Mouse (Mus musculus) urinary bladder, postnatal 10 days (tissue): ENCODE measurements around the gene Myo1b.

Experiments used
- DNase-seq: peaks from one replicate; pipeline ENCODE4 v3.0.0; 2022; ENCODE audit warnings: low spot score

Myo1b gene

DNA sequence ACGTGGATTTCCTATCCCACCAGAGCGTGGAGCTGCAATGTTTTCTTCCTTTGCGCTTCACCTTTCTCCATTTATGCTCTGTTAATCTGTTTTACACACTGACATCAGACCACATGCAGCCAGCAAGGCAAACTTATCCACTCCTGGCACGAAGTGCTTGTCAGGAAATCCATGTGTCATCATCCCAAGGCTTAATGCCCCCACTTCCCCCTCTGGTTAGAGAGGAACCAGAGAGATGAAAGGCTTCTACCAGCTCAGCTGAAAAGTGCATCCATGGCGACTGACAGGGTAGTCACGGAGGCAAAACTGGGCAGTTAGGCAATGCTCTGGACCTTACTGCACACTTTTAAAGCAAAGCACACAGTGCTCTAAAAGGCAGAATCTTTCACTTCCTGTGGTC, 126.6 kb downstream of the Myo1b start:
- DNase-seq, result no peak

DNA sequence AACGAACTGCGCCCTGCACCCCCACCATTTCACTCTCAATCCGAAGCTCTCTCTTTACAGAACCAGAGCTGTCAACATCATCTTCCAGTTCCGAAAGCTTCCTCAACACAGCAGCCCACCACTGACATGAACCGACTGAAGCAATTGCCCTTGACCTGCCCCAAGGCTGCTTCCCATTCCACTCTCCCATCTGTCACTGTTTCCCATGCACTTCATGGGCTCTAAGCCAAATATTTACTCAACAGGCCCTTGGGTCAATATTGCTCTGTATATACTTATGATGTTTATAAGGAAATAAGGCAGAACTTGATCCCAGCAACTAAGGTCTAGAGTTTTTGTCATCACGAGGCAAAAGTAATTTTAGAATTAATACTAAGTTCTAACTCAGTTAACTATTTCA, 133.8 kb downstream of the Myo1b start:
- DNase-seq, result no peak

DNA sequence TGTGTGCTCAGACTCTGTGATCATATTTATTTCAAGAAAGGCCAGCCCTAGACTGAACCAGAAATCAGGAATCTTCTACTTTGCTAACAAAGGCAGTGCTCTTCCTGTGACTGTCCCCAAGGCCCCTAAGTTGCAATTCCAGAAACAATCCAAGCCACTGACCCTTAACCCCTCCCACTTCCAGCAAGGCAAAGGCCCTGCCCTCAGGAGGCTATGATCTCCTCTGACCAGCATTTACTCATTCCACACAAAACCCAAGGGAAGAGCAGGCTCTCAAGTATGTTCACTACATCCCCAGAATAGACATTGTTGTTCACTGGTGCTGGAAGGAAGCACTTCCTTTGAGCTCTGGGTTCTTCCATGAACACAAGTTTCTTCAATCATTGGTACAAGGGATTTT, 135.5 kb downstream of the Myo1b start:
- DNase-seq, result no peak

DNA sequence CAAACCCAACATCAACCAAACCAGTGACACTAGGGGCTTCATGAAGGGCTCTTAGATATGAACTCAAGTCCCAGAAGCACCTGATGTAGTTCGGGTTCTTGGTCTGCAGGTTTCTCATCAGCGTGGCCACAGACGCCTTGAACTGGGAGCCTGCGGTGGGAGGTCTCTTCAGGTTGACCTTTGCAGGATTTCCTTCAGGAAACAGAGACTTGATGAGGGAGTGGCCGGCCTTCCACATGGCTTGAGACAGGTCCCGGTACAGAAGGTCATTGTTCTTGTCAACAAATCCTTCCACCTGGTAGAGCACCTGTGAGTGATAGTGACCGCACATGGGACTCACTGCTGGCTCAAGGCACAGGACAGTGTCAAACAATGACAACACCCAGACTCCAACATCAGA, 137.6 kb downstream of the Myo1b start:
- DNase-seq, result no peak

DNA sequence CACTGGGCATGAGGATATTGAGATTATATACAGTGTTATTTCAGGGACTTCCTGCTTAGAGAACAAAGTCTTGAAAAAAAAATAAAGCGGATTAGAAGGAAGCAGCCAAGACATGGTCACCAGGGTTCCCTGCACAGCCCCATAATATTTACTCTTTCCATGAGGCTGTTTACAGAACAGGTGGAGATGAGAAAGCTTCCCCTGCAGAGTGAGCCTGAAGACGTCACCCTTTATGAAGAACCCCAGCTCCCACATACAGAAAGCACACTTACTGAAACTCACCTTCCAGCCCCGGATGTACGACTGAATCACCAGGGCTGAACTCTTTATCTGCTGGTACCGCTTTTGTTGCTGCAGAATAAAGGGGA, 145.4 kb downstream of the Myo1b start:
- no peak for DNase-seq

DNA sequence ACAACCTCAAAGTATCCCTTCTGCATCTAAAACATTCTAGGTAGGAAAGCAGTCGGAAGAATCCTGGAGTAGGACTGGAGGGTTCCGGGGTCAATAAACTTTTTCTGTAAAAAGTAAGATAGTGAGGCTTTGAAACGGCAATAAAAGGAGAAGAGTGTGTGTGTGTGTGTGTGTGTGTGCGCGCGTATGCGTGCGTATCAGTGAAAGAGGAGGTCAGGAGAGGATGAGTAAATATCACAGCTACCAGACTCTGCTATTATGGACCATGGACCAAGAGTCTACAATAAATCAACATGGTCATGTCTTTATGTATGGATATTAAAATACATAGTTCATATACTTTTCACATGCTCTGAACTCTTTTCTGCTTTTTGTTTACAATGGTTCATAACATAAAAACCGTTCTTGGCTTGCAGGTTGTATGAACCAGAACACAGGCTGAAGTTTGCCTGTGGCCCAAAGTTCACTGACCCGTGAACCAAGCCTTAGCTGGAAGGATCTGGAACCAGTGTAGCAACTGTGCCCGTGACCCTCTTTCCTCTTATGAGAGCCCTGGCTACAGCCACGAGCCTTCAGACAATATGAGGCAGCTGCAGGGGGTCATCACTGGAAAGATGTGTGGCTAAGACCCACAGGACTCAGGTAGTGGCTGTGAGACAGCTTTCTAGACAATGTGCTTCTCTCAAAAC, 145.9 kb downstream of the Myo1b start:
- DNase-seq, result no peak

DNA sequence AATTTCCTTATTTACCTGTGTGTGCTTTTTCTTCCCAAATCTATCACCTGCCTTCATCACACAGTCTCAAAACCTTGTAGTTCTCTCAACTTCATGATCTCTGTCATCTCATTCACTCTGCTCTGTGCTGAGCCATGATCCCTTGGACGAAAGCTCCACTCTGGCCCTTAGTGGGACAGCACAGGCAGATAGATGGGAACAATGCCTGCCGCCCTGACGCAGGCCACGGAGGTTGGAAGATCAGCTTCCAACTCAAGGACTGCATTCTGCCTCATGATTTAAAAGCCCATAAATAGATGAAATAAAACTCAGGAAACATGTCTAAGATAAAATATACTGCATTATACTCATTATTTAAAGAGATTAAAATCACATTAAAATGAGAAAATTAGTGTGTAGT, 149.6 kb downstream of the Myo1b start:
- DNase-seq, result no peak

DNA sequence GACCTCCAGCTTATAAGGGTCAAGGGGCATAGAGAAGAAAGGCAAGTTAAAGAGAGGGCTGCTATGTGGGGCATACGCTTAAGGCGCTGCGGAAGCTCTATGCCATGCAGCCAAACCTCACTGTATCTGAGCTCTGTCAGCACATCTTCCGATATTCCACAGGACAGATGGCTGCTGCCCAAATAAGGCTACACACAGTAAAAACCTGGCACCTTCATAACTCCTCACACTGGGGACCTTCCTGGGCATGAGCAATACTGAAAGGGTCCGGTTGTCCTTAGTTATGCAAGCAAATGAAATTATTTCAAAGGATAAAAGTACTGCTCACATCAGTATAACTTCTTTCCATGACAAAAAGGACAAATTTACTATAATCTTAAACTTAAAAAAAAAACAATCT, 150.7 kb downstream of the Myo1b start:
- DNase-seq, result no peak

DNA sequence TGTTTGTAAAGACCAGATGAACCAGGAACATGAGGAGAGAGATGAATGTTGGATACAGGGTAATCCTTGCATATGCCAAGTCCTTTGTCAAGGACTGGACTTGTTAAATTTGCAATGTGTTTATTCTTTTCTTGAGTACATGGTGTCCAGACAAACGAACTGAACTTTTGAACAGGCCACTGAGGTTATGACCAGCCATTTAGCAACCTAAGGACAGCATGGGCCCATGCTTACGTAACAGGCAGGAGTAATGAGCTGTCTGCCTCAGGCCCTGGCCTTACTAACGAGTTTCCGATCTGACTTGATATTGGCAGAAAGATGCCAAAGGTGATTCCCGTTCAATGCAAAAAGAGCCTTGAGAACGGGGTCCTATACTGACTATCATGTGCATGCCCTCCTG, 156.2 kb downstream of the Myo1b start:
- no peak for DNase-seq

DNA sequence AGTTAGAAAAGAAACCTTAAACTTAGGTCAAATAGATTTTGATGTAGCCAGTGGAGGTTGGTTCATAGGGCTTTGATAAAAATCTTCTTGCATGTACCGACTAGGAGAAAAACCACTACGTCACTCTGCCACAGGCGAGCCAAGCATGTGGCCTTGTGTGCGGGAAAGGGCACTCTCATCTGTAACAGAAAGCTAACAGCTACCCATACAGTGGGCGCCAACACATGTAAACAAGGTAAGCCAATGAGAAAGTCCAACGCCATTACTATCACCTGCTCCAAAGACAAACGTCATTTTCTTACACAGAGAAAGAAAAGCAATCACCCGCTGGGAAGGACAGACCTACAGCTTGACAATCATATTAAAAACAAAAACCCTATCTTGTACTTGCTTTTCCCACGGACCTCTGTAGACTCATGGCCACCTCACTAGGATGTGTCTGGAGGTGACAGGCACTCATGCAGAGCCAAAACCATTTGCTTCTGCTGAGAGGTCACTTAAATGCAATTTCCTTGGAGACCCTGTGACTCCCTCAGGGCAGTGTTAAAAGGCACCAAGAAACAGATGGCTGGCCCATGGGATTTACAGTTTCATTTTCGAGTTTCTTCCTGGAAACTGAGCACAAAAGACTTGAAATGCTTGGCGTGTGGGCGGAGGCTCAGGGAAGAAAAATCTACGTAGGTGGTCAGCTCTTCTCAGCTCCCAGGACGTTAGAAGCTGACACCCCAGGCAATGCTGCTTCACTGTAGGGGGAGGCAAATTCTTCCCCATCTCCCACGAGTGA, 157.4 kb downstream of the Myo1b start:
- DNase-seq, result no peak

DNA sequence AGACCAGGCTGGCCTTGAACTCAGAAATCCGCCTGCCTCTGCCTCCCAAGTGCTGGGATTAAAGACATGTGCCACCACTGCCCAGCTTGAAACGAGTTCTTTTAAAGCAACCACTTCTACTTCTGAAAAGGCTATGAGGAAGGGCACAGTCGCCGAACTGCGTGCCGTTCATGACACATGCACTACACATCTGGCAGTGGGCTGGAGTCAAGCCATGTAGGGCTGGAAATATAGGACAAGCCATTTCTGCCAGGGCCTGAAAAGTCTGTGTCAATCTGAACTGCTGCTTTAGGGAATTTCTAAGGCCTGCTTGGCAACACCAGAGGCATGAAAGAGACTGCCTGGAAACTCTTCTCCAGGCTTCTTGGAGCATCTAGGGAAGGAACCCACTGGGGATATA, 162.2 kb downstream of the Myo1b start:
- DNase-seq, result no peak

DNA sequence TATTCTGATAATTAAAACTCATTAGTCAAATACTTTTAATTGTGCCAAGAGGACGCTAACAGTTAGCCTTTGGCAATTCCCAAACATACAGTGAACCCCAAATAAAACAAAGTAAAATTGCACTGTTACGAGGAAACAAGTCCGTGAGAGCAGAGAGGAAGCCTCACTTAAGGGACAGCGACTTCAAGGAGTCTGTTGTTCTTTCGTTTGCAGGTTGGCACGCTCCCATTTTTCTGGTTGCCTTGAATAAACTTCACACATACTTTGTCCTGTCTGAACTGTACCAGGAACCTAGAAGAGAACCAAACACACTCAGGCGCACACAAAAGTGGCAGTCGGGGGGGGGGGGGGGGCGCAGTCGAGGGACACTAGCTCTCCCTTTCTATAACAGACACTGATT, 164.9 kb downstream of the Myo1b start:
- no peak for DNase-seq

DNA sequence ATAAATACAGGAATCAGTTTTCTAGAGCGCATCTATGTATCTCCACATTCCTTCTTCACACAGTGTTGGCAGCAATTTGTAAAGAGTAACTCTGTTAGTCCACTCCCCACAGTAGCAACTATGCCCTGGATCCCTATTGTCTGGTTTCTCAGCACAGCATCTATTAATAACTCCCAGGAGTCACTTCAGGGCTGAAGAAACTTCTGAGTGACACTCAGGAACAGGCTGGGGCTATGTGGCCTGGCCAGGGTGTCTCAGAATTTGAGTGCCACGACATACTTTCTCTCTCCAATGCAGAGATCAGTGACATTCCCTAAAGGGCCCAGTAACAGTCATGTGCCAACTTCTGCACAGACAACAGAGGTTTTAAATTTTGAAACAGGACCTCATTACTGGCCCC, 167.6 kb downstream of the Myo1b start:
- DNase-seq, result no peak

DNA sequence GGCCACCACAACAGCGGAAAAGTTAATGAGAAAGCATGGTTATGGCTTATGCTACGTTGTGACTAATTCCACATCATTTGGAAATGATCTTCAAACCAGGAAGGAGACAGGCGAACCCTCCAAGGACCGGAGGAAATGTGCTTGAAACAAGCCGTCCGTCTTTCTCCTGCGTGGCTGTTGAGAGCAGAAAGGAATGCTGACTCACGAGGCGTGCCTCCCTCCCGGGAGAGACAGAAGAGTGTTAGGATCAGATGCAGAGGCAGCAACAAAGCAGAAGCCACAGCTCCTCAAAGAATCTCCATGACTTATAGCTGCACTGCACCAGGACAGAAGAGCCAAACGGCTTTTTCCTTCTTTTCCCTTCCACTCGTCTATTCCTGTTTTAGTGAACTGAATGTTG, 168.4 kb downstream of the Myo1b start:
- no peak for DNase-seq

DNA sequence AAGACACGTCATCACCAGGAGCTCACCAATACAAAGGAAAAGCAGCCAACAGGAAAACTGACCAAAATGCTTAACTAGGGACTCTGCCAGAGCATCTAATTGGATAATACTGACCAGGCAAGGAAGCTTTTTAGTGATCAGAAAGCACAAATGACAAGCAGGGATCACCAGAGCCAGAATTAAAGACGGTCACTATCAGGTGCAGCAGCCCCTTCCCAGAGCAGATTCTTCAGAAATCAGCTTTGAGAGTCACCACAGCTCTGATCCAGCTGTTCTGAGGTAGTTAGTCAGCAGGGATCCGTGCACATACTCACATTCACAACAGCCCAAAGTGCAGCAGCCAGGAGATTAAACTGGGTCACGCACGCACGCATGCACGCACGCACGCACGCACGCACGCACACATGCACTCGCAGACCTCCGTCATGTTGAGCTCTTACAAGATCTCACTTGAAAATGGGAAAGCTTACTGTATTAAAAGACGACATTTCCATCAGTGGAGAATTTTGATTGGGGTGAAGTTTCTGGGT, 169.1 kb downstream of the Myo1b start:
- no peak for DNase-seq

DNA sequence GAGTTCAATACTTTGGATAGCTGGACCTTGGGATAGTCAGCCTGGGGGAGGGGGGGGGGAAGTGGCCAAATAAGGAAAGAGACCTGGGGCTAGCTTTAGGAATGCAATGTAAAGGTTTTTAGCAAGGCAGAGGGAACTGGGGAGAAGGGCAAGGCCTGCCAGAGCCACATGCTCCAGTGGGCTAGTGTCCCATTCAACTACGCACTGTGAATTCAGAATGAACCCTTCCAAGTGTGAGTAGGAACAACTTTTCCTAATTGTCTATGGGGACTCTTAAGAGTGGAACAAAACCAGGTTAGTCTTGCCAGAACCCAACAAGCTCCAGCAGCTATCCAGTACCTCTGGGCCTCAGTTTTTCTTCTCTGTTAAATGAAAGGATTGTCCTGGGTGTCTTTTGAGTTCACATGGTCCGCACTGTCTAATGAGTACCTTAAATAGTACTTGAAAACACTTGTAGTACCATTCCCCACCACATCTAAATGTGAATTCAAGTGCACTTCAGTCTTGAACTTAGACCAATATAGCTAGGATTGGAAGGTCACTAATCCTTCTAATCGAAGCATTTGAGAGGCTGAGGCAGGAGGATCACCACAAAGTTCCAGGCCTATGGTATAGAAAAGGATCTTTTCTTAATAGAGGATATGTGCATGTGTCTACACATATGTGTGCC, 172.0 kb downstream of the Myo1b start:
- DNase-seq, result no peak

DNA sequence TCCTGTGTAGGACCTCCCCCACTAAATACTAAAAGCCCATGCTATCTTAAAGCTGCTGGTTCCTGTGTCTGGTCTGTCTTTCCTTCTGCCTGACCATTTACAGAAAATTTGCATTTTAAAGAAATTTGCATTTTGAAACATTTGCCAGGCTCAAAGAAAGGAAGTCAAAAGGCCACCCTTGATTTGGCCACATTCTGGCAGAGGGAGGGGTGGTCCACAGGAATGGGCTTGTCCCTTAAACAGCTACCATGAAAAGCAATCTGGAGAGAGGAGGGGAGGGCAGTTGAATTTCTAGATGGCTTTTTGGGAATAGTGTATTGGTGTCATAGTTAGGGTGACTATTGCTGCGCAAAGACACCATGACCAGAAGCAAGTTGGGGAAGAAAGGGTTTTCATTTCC, 173.3 kb downstream of the Myo1b start:
- DNase-seq, result no peak

DNA sequence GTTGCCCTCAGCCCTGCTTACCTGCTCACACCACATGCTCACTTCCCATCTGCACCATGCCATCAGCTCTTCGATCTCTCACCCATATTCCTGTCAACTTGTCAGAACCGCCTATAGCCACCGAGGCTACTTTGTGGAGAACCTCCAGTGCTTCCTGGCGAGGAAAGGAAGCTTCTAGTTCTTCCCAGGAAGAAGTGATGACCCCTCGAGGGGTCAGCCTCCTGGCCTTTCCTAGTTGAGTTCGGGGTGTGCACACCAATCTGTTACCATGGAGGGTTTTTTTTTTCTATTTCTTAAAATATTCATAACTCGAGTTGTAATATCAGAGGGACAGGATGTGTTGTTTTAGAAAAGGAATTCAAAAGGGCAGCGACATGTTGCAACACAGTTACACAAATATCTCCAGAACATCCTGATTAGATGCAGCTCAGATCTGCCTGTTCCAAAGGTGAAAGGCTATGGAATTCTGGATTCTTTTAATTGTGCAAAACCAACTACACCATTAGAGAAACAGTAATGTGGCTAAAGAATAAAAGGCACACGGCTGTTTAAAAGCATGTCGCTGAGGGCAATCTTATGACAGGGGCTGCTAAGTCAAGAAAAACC, 175.1 kb downstream of the Myo1b start:
- no peak for DNase-seq

DNA sequence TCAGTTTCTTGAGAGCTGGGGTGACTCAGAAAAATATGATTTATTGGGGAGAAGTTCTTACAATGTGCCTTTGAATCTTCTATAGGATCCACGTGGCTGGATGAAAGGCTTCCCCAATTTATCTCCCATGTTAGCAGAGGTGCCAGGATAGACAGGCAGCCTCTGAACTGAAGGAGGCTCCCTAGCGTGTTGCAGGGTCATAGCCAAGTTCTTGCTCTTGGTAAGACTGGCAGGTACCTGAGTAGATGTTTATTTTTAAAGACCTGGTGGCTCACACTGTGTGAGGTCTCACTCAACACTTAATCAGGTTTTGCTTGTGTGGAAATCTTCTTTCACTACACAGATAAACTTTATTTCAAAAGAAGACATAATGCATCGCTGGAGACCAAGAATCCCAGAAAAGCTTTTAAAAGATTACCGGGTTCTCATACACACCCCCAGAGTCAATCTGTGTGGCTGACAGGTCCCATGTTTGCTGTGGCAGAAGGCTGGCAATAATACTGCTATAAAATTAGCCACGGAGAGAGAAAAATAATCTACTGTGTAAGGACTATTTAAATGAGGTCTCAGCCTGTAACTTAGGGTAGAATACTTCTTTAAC, 176.5 kb downstream of the Myo1b start:
- no peak for DNase-seq

DNA sequence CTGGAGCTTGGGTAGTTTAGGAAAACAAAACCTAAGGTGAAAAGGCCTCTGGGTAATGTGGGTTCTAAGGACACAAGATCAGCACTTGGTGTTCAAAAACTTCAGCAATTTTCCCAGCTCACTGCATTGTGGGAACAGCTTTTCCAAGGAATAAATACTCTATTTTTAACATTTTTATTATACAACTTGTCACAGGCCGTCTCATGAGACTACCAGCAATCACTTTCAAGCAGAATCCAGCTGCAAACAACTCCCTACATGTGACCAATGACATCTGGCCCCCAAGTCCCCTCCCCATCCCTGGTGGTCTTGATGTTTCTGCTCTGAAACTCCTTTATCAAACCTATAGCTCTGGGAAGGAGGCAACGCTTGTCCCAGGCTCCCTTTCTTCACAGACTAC, 179.0 kb downstream of the Myo1b start:
- no peak for DNase-seq

DNA sequence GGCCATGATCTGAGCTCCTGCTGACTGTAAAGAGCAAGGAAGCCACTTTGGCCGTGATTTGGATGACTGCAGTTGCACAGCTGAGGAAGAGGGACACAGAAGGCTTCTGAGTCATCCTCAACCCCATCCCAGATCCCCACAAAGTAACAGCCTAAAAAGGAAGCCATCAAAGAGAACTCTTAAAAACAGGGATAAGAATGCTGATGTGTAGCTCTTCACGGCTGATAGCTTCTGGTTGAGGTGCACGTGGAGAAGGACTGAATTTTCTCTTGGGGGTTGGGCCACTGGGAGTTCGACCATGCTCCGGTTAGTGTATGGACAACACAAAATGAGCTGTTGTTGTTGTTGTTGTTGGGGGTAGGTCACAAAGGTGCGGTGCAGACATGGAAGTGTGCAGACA, 181.2 kb downstream of the Myo1b start:
- no peak for DNase-seq

DNA sequence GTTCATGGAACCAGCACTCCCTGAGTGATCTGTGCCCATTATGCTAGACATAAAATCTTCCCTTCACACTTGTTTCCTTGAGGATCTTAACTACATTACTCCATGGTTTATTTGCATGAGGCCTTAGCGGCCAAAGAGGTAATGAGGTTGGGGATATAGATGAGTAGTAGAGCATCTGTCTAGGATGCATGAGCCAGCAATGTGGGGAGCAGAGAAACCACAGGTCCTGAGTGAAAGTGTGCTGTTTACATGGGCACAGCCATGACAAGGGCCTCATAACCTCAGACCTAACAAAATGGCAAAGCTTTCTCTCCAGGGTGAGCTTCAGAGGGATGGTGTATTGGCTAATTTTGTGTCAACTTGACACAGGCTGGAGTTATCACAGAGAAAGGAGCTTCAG, 186.5 kb downstream of the Myo1b start:
- DNase-seq, result no peak
